Mouse (Mus musculus): ENCODE measurements at regions not wholly inside any gene's neighbourhood (a gene's known extent, or its start where the extent isn't known, plus 50 kb on each side); places are given as distances from the start of the nearest gene placed in this dataset.
"Not testable (repeated sequence)": the region's sequence is repeated elsewhere in the genome, so short reads cannot be mapped to it uniquely, and the experiment has no call there.

GRCm38 (mm10) chr2:84042793-84043192 is 52.4 kb downstream of the Gm13691 start:
- no peak for DNase-seq (ENCODE audit: low read depth)
- TF ChIP-seq CTCF (IDR thresholded peaks at IDR 0.05; ENCODE audit: borderline replicate concordance, extremely low read depth, insufficient read depth, insufficient read length): no peak
- TF ChIP-seq POLR2A (IDR thresholded peaks at IDR 0.05; ENCODE audit: borderline replicate concordance, extremely low read depth, insufficient read depth, insufficient read length, poor library complexity, severe bottlenecking): no peak

GRCm38 (mm10) chr2:84048398-84049140 is 58.2 kb downstream of the Gm13691 start:
- TF ChIP-seq CTCF (IDR thresholded peaks at IDR 0.05; ENCODE audit: borderline replicate concordance, extremely low read depth, insufficient read depth, insufficient read length) (no peak), POLR2A (IDR thresholded peaks at IDR 0.05; ENCODE audit: borderline replicate concordance, extremely low read depth, insufficient read depth, insufficient read length, poor library complexity, severe bottlenecking) (no peak)
- DNase-seq (ENCODE audit: low read depth): no peak

GRCm38 (mm10) chr2:84051883-84052331 is 61.6 kb downstream of the Gm13691 start:
- no peak for DNase-seq (ENCODE audit: low read depth)
- TF ChIP-seq POLR2A (IDR thresholded peaks at IDR 0.05; ENCODE audit: borderline replicate concordance, extremely low read depth, insufficient read depth, insufficient read length, poor library complexity, severe bottlenecking): no peak
- no peak for TF ChIP-seq CTCF (IDR thresholded peaks at IDR 0.05; ENCODE audit: borderline replicate concordance, extremely low read depth, insufficient read depth, insufficient read length)

- no peak for DNase-seq (ENCODE audit: low read depth)
- no peak for TF ChIP-seq POLR2A (IDR thresholded peaks at IDR 0.05; ENCODE audit: borderline replicate concordance, extremely low read depth, insufficient read depth, insufficient read length, poor library complexity, severe bottlenecking)
- no peak for TF ChIP-seq CTCF (IDR thresholded peaks at IDR 0.05; ENCODE audit: borderline replicate concordance, extremely low read depth, insufficient read depth, insufficient read length)
Observed at GRCm38 (mm10) chr2:84059246-84059645, 68.9 kb downstream of the Gm13691 start.

- DNase-seq (ENCODE audit: low read depth): no peak
- TF ChIP-seq POLR2A (IDR thresholded peaks at IDR 0.05; ENCODE audit: borderline replicate concordance, extremely low read depth, insufficient read depth, insufficient read length, poor library complexity, severe bottlenecking) (no peak), CTCF (IDR thresholded peaks at IDR 0.05; ENCODE audit: borderline replicate concordance, extremely low read depth, insufficient read depth, insufficient read length) (no peak)
Observed at GRCm38 (mm10) chr2:84061221-84061620, 70.9 kb downstream of the Gm13691 start.

GRCm38 (mm10) chr2:84064371-84064770 is 74.0 kb downstream of the Gm13691 start:
- no peak for DNase-seq (ENCODE audit: low read depth)
- TF ChIP-seq POLR2A (IDR thresholded peaks at IDR 0.05; ENCODE audit: borderline replicate concordance, extremely low read depth, insufficient read depth, insufficient read length, poor library complexity, severe bottlenecking) (no peak), CTCF (IDR thresholded peaks at IDR 0.05; ENCODE audit: borderline replicate concordance, extremely low read depth, insufficient read depth, insufficient read length) (no peak)

- peak; percentile 16 for DNase-seq (ENCODE audit: low read depth)
- TF ChIP-seq POLR2A (IDR thresholded peaks at IDR 0.05; ENCODE audit: borderline replicate concordance, extremely low read depth, insufficient read depth, insufficient read length, poor library complexity, severe bottlenecking) (no peak), CTCF (IDR thresholded peaks at IDR 0.05; ENCODE audit: borderline replicate concordance, extremely low read depth, insufficient read depth, insufficient read length) (no peak)
Observed at GRCm38 (mm10) chr2:84065061-84065460, 74.7 kb downstream of the Gm13691 start.

- TF ChIP-seq CTCF (IDR thresholded peaks at IDR 0.05; ENCODE audit: borderline replicate concordance, extremely low read depth, insufficient read depth, insufficient read length): no peak
- TF ChIP-seq POLR2A (IDR thresholded peaks at IDR 0.05; ENCODE audit: borderline replicate concordance, extremely low read depth, insufficient read depth, insufficient read length, poor library complexity, severe bottlenecking): no peak
- DNase-seq (ENCODE audit: low read depth): no peak
Observed at GRCm38 (mm10) chr2:84065749-84066148, 75.4 kb downstream of the Gm13691 start.

GRCm38 (mm10) chr2:84066151-84066693 is 75.9 kb downstream of the Gm13691 start:
- no peak for DNase-seq (ENCODE audit: low read depth)

GRCm38 (mm10) chr2:84066785-84067526 is 76.6 kb downstream of the Gm13691 start:
- DNase-seq (ENCODE audit: low read depth): peak; percentile 15
- no peak for TF ChIP-seq POLR2A (IDR thresholded peaks at IDR 0.05; ENCODE audit: borderline replicate concordance, extremely low read depth, insufficient read depth, insufficient read length, poor library complexity, severe bottlenecking)
- TF ChIP-seq CTCF (IDR thresholded peaks at IDR 0.05; ENCODE audit: borderline replicate concordance, extremely low read depth, insufficient read depth, insufficient read length): no peak

More at GRCm38 (mm10) chr2:84066151-84066693, 75.9 kb downstream of the Gm13691 start:
- no peak for TF ChIP-seq POLR2A (IDR thresholded peaks at IDR 0.05; ENCODE audit: borderline replicate concordance, extremely low read depth, insufficient read depth, insufficient read length, poor library complexity, severe bottlenecking)

- TF ChIP-seq POLR2A (IDR thresholded peaks at IDR 0.05; ENCODE audit: borderline replicate concordance, extremely low read depth, insufficient read depth, insufficient read length, poor library complexity, severe bottlenecking) (no peak), CTCF (IDR thresholded peaks at IDR 0.05; ENCODE audit: borderline replicate concordance, extremely low read depth, insufficient read depth, insufficient read length) (no peak)
- no peak for DNase-seq (ENCODE audit: low read depth)
Observed at GRCm38 (mm10) chr2:84068617-84069016, 78.3 kb downstream of the Gm13691 start.

- DNase-seq (ENCODE audit: low read depth): not testable (repeated sequence)
Observed at GRCm38 (mm10) chr2:84069411-84069810, 79.1 kb downstream of the Gm13691 start.

Data from brain, embryonic 14.5 days (tissue).